Mouse (Mus musculus) embryonic facial prominence, embryonic 13.5 days (tissue): ENCODE results near the gene Tff2. TPM values are rescaled to one million over a fixed set of nuclear protein-coding genes. Genes with fewer than 3 reads are reported as not detected.

Experiments
- ATAC-seq: fragments of 200-750 bp; cut with Nextera tagmentation; 2 replicates; pipeline ENCODE4 v1.8.0; 2017; ENCODE audit warnings: low read depth; ENCODE audit not compliant: insufficient number of reproducible peaks, insufficient read depth, low FRiP score, low TSS enrichment
- H3K27ac ChIP-seq: fragments of 300-500 bp; sonication (generic); 2 replicates; pipeline ENCODE4 v1.5.1; 2015; ENCODE audit warnings: moderate library complexity, mild to moderate bottlenecking, inconsistent platforms
- H3K27me3 ChIP-seq: fragments of 300-500 bp; sonication (generic); 2 replicates; pipeline ENCODE4 v1.6.1; 2015; ENCODE audit warnings: mild to moderate bottlenecking, inconsistent platforms
- H3K36me3 ChIP-seq: fragments of 300-500 bp; sonication (generic); 2 replicates; pipeline ENCODE4 v1.6.1; 2015; ENCODE audit warnings: mild to moderate bottlenecking, inconsistent platforms
- H3K4me1 ChIP-seq: fragments of 300-500 bp; sonication (generic); 2 replicates; pipeline ENCODE4 v1.6.1; 2015; ENCODE audit warnings: inconsistent platforms
- H3K4me2 ChIP-seq: fragments of 300-500 bp; sonication (generic); 2 replicates; pipeline ENCODE4 v1.6.1; 2015; ENCODE audit warnings: moderate library complexity, mild to moderate bottlenecking, inconsistent platforms
- H3K4me3 ChIP-seq: fragments of 300-500 bp; sonication (generic); 2 replicates; pipeline ENCODE4 v1.5.1; 2015; ENCODE audit warnings: mild to moderate bottlenecking, inconsistent platforms
- H3K9ac ChIP-seq: fragments of 300-500 bp; sonication (generic); 2 replicates; pipeline ENCODE4 v1.6.1; 2015; ENCODE audit warnings: mild to moderate bottlenecking, inconsistent platforms
- H3K9me3 ChIP-seq: fragments of 300-500 bp; sonication (generic); 2 replicates; pipeline ENCODE4 v1.6.1; 2016; ENCODE audit warnings: inconsistent platforms
- WGBS: fragments of 180-500 bp; shearing (Covaris S2); methylation state at CpG from one replicate; pipeline ENCODE4 v1.1.7; 2015; ENCODE audit warnings: mixed read lengths; 5-methylcytosine and 5-hydroxymethylcytosine counted together
- polyA plus RNA-seq: library from polyadenylated mRNA; unstranded; fragments of >200 nt; fragmentation: Nextera tagmentation; extraction: Ambion mirVana; gene quantifications from 2 replicates; pipeline ENCODE4 v1.2.1, GENCODE M21; 2015

Tff2 gene
- polyA plus RNA-seq, 1 experiment from 2014 or later = not detected

GRCm38 (mm10) chr17:31163821-31164220, 19.7 kb upstream of the Tff2 start:
- Histone ChIP-seq H3K4me2 (no peak overlapping the region), H3K36me3 (no peaks in the 10 kb centered on the region), H3K9me3 (no peaks in the 10 kb centered on the region), H3K27ac (no peak overlapping the region), H3K27me3 (no peaks in the 10 kb centered on the region), H3K9ac (no peak overlapping the region), H3K4me1 (no peaks in the 10 kb centered on the region), H3K4me3 (no peak overlapping the region)
- no peak for ATAC-seq
- WGBS = 77% methylated on average over 2 of the region's 2 CpGs

GRCm38 (mm10) chr17:31162607-31163006, 18.5 kb upstream of the Tff2 start:
- no peaks in the 10 kb centered on the region for H3K9me3 ChIP-seq
- H3K4me1 ChIP-seq = no peaks in the 10 kb centered on the region
- no peaks in the 10 kb centered on the region for H3K27me3 ChIP-seq
- no peak for ATAC-seq
- no peak overlapping the region for H3K27ac ChIP-seq
- H3K36me3 ChIP-seq = no peaks in the 10 kb centered on the region
- no peak overlapping the region for H3K9ac ChIP-seq
- WGBS = 88% methylated on average over 12 of the region's 12 CpGs
- H3K4me3 ChIP-seq = no peak overlapping the region
- H3K4me2 ChIP-seq = no peak overlapping the region

GRCm38 (mm10) chr17:31160291-31160690, 16.2 kb upstream of the Tff2 start:
- 67% methylated on average over 4 of the region's 4 CpGs for WGBS
- ATAC-seq = no peak
- H3K9ac ChIP-seq = no peak overlapping the region
- no peak overlapping the region for H3K4me2 ChIP-seq
- H3K9me3 ChIP-seq = no peaks in the 10 kb centered on the region
- no peaks in the 10 kb centered on the region for H3K27me3 ChIP-seq
- H3K36me3 ChIP-seq = no peaks in the 10 kb centered on the region
- H3K27ac ChIP-seq = no peak overlapping the region
- H3K4me3 ChIP-seq = no peak overlapping the region
- no peaks in the 10 kb centered on the region for H3K4me1 ChIP-seq

GRCm38 (mm10) chr17:31157921-31158320, 13.8 kb upstream of the Tff2 start:
- no peak overlapping the region for H3K9ac ChIP-seq
- H3K4me1 ChIP-seq = no peaks in the 10 kb centered on the region
- no peak overlapping the region for H3K4me3 ChIP-seq
- H3K36me3 ChIP-seq = no peaks in the 10 kb centered on the region
- no peak overlapping the region for H3K4me2 ChIP-seq
- WGBS = 75% methylated on average over 6 of the region's 6 CpGs
- H3K27me3 ChIP-seq = no peaks in the 10 kb centered on the region
- H3K9me3 ChIP-seq = no peaks in the 10 kb centered on the region
- H3K27ac ChIP-seq = no peak overlapping the region
- no peak for ATAC-seq

- Histone ChIP-seq H3K9me3 (no peaks in the 10 kb centered on the region; the same call in 1 of the 2 replicates), H3K4me3 (no peak overlapping the region), H3K4me2 (no peak overlapping the region), H3K27ac (no peak overlapping the region), H3K27me3 (no peaks in the 10 kb centered on the region), H3K9ac (no peak overlapping the region), H3K36me3 (no peaks in the 10 kb centered on the region), H3K4me1 (no peaks in the 10 kb centered on the region)
- 70% methylated on average over 8 of the region's 8 CpGs for WGBS
- no peak for ATAC-seq
These were observed 9.7 kb upstream of the Tff2 start for GRCm38 (mm10) chr17:31153785-31154184.

GRCm38 (mm10) chr17:31152966-31153499, 9.0 kb upstream of the Tff2 start:
- ATAC-seq = no peak
- H3K4me1 ChIP-seq = no peaks in the 10 kb centered on the region
- H3K4me2 ChIP-seq = no peak overlapping the region
- H3K4me3 ChIP-seq = no peak overlapping the region
- H3K36me3 ChIP-seq = no peaks in the 10 kb centered on the region
- WGBS = 82% methylated on average over 9 of the region's 9 CpGs
- H3K9me3 ChIP-seq = no peaks in the 10 kb centered on the region; the same call in 1 of the 2 replicates
- H3K9ac ChIP-seq = no peak overlapping the region
- no peaks in the 10 kb centered on the region for H3K27me3 ChIP-seq
- H3K27ac ChIP-seq = no peak overlapping the region

GRCm38 (mm10) chr17:31152512-31152911, 8.4 kb upstream of the Tff2 start:
- Histone ChIP-seq H3K36me3 (no peaks in the 10 kb centered on the region), H3K27ac (no peak overlapping the region), H3K9ac (no peak overlapping the region), H3K4me1 (no peaks in the 10 kb centered on the region), H3K4me2 (no peak overlapping the region), H3K4me3 (no peak overlapping the region), H3K27me3 (no peaks in the 10 kb centered on the region), H3K9me3 (no peaks in the 10 kb centered on the region; the same call in 1 of the 2 replicates)
- WGBS = 46% methylated on average over 5 of the region's 5 CpGs
- ATAC-seq = no peak

GRCm38 (mm10) chr17:31145998-31146397, 1.9 kb upstream of the Tff2 start:
- no peaks in the 10 kb centered on the region; the same call in 1 of the 2 replicates for H3K9me3 ChIP-seq
- no peak overlapping the region for H3K27ac ChIP-seq
- no peaks in the 10 kb centered on the region for H3K36me3 ChIP-seq
- WGBS = 81% methylated on average over 9 of the region's 9 CpGs
- ATAC-seq = no peak
- no peak overlapping the region for H3K9ac ChIP-seq
- no peaks in the 10 kb centered on the region for H3K27me3 ChIP-seq
- no peak overlapping the region for H3K4me3 ChIP-seq
- H3K4me2 ChIP-seq = no peak overlapping the region
- H3K4me1 ChIP-seq = 0 out of 2 replicates have a peak, but pooled peaks cover 3% of the 10 kb centered on the region

- Histone ChIP-seq H3K4me3 (no peak overlapping the region), H3K27ac (no peak overlapping the region), H3K36me3 (no peaks in the 10 kb centered on the region), H3K4me1 (0 out of 2 replicates have a peak, but pooled peaks cover 3% of the 10 kb centered on the region), H3K27me3 (no peaks in the 10 kb centered on the region), H3K9me3 (no peaks in the 10 kb centered on the region), H3K9ac (no peak overlapping the region), H3K4me2 (no peak overlapping the region)
- ATAC-seq = no peak
- 92% methylated on average over 7 of the region's 7 CpGs for WGBS
These were observed 2.0 kb downstream of the Tff2 start for GRCm38 (mm10) chr17:31142116-31142515.

GRCm38 (mm10) chr17:31138398-31138797, 5.7 kb downstream of the Tff2 start:
- no peak for ATAC-seq
- Histone ChIP-seq H3K27ac (no peak overlapping the region), H3K36me3 (no peaks in the 10 kb centered on the region), H3K4me1 (no peaks in the 10 kb centered on the region), H3K9me3 (no peaks in the 10 kb centered on the region), H3K4me2 (no peak overlapping the region), H3K27me3 (no peaks in the 10 kb centered on the region), H3K9ac (no peak overlapping the region), H3K4me3 (no peak overlapping the region)
- WGBS = 22% methylated on average over 5 of the region's 5 CpGs

- H3K4me1 ChIP-seq = no peaks in the 10 kb centered on the region
- WGBS = 85% methylated on average over 1 of the region's 1 CpGs
- no peak for ATAC-seq
- no peak overlapping the region for H3K27ac ChIP-seq
- H3K27me3 ChIP-seq = no peaks in the 10 kb centered on the region
- no peak overlapping the region for H3K4me2 ChIP-seq
- no peaks in the 10 kb centered on the region for H3K9me3 ChIP-seq
- H3K9ac ChIP-seq = no peak overlapping the region
- H3K36me3 ChIP-seq = no peaks in the 10 kb centered on the region
- no peak overlapping the region for H3K4me3 ChIP-seq
These were observed 7.3 kb downstream of the Tff2 start for GRCm38 (mm10) chr17:31136821-31137220.

GRCm38 (mm10) chr17:31136291-31136690, 7.8 kb downstream of the Tff2 start:
- Histone ChIP-seq H3K4me2 (no peak overlapping the region), H3K36me3 (no peaks in the 10 kb centered on the region), H3K9me3 (no peaks in the 10 kb centered on the region), H3K27me3 (no peaks in the 10 kb centered on the region), H3K9ac (no peak overlapping the region), H3K4me3 (no peak overlapping the region), H3K4me1 (no peaks in the 10 kb centered on the region), H3K27ac (no peak overlapping the region)
- WGBS = 38% methylated on average over 3 of the region's 3 CpGs
- no peak for ATAC-seq
